Mouse (Mus musculus): Measurements from ENCODE around the gene Dhx8.

Dhx8 gene

GRCm38 (mm10) chr11:101756616-101757015 lies 23.9 kb downstream of the Dhx8 start:
- DNase-seq: peak; percentile 54

DNA sequence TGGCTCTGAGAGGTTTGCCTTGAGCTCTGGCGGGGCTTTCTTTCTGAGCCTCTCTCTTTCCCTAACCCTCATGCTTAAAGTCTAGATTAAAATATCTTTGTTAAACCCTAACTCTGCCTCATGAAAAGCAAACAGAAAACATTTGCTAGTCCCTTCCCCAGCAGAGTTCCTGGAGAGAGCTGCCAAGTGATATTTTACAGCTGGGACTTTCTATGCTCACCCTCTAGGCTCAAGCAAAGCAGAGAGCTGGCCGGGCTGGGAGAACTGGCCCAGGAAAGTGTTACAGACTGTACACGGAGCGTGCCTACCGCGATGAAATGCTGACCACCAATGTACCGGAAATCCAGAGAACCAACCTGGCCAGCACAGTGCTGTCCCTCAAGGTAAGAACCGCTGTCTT lies 24.6 kb downstream of the Dhx8 start:
- no peak for DNase-seq

- peak; percentile 75 for DNase-seq
Observed at GRCm38 (mm10) chr11:101758431-101758830, 25.7 kb downstream of the Dhx8 start.

DNA sequence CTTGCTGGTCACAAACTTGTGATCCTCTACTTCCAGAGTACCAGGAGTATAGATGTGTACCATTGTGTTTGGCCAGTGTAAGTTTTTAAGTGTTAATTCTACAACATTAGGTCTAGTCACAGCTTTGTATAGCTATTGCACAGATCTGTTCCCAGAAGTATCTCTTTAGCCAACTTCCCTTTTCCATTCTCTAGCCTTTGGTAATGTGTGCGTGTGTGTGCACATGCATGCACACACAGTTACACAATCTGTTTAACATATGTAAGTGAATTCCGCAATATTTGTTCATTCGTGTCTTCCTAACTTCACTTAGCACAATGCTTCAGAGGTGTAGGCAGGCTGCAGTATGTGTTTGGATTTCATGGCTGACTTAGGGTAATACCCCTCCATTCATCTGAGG lies 26.8 kb downstream of the Dhx8 start:
- DNase-seq: no peak

DNA sequence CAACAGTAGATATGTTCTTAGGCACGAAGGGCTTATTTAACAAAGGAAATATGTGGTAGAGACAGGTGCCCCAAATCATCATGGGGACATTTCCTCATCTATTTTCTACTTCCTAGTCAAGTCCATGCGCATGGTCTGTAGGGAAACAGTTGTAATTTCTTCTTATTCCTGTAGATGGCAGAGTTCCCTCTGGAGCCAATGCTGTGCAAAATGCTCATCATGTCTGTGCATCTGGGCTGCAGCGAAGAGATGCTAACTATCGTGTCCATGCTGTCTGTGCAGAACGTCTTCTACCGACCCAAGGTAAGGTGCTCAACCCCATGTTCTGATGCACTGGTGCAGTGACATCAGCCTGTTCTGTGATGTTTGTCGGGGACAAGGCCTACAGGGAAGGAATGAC lies 31.0 kb downstream of the Dhx8 start:
- peak; percentile 52 for DNase-seq

GRCm38 (mm10) chr11:101764546-101764945 lies 31.8 kb downstream of the Dhx8 start:
- DNase-seq: no peak

GRCm38 (mm10) chr11:101767326-101767725 lies 34.6 kb downstream of the Dhx8 start:
- DNase-seq: no peak

- DNase-seq: no peak
Observed at GRCm38 (mm10) chr11:101768721-101769120, 36.0 kb downstream of the Dhx8 start.

GRCm38 (mm10) chr11:101770266-101770665 lies 37.5 kb downstream of the Dhx8 start:
- no peak for DNase-seq

- DNase-seq: no peak
Observed at GRCm38 (mm10) chr11:101772027-101772426, 39.3 kb downstream of the Dhx8 start.

- no peak for DNase-seq
Observed at GRCm38 (mm10) chr11:101772449-101772848, 39.7 kb downstream of the Dhx8 start.

DNA sequence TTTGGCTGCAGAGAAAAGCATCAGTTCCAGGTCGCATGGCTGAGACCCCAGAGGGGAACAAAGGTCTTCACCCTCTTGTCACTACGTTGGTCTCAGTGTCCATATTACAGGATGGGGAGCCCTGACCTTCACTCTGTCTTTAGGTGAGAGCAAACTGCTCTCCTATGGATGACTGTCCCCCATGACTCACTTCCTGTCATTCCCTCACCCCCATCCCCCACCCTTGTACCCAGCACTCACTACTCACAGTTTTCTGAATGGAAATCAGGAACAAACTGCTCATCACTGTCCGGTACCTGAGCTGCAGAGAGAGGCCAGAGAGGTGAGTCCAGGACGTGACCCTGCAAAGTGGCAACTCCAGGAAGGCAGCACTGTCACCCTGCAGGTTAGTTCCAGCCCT lies 44.1 kb downstream of the Dhx8 start:
- DNase-seq: no peak

DNA sequence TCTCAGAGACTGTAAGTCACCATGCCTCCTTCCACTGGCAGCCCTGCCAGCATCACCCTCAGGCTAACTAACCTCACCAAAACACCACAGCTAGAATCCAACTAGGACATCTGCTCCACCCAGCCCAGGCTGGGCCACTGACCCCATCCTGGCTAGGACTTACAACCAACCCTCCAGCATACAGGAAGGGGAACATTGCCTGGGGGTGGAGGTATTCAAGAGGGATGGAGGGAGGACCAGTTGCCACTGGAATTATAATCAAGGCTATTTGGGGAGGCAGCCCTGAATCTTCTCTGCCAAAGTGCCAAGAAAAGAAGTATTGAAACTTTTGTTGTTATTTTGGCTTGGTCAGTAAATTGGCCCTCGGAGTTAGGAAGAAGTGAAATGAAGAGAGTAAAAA lies 50.4 kb downstream of the Dhx8 start:
- peak; percentile 30 for DNase-seq

- no peak for DNase-seq
Observed at GRCm38 (mm10) chr11:101783584-101783983, 50.9 kb downstream of the Dhx8 start.

- no peak for DNase-seq
Observed at GRCm38 (mm10) chr11:101784072-101784471, 51.4 kb downstream of the Dhx8 start.

DNA sequence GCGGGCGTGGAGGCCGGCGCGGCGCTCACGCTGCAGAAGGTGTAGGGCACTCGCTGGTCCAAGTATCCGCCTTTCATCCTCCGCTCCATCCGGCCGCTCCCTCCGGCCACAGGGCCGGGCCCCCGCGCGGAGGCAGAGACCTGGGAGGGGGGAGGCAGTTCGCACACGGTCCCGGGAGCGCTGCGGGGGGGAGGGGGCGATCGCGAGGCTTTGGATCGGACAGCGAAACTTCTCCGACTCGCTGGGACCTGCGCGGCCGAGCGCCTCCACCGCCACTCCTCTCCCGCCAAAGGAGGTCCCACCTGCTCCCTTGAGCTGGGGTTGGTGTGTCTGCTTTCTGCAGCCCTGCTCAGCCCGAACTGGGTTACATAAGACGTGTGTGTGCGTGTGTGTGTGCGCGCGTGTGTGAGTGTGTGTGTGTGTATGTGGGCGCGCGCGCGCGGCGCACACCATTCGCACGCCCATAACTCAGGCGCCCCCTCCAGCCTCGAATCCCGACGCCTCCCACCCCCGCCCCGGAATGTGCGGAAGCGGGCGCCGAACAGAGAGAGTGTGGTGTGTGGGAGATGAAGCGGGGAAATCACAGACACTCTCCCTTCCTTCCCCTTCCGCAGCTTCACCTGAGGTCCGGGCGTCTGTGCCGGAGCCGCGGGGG lies 51.9 kb downstream of the Dhx8 start:
- no peak for DNase-seq

DNA sequence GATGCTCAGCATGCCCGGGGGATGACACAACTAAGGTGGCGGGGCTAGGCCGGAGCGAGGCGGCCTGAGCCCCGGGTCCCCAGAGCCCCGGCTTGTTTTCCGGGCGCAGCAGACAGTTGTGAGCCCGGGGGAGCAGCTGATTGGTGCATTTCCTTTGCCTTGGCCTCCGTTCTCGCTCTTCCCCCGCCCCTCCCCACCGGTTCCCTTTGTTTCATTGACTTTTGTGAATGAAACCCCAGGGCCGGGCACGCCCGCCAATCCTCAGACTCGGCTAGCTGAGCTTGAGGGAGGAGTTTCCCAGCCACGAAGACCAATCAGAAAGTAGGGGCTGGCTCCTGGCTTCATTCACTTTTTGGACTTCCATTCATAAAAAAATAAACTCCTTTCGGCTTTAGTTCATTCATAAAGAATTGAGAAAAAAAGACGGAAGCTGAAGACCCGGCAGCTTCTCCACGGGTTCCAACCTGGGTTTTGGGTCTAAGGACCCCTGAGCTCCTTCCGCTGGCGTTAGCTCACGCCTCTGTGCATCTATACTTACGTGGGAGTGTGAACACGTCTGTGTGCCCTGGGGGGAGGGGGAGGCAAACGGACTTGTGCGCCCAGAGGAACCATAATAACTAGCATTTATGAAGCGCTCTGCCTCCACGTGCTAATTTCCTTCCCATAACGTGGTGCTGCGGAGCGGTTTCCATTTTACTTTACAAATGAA lies 52.6 kb downstream of the Dhx8 start, which contains the start of gene Etv4:
Gene Etv4, minus strand, starts transcription at position 229 of the 709 bp plus-strand sequence.
- peak; percentile 94 for DNase-seq

DNA sequence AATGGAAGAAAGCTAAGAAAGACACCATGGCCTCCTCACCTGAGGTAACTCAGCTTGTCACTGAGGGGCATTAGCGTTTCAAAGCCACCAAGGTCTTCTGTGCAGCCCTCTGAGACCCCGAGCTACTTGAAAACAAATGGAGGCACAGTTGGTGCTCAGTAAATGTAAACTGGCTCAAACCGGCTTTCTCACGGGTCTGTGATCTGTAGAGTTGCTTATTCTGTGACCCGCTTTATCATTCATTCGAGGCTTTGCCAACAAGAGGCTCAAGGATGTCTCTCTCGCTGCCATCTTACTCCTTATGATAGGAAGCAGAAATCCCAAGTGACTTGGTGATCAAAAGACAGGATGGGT lies 53.1 kb downstream of the Dhx8 start:
- DNase-seq: no peak

GRCm38 (mm10) chr11:101786651-101787050 lies 53.9 kb downstream of the Dhx8 start:
- no peak for DNase-seq

DNA sequence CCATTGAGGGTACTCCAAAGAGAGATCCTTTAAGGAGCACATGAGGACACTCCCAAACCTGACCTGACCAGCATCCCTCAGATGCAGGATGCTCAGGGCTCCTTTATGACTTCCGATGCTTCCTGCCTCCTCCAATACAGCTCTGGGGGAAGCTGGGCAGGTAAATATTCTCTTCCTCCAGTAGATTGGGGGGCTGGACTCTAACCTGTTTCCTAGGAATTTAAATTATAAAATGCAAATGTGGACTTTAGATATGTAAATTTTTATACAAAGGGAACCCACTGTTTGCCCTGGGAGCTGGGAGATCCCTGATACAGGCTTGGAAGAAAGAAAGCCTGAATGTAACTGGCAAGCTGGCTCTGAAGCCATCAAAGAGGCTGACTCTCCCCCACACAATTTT lies 54.7 kb downstream of the Dhx8 start:
- no peak for DNase-seq

- no peak for DNase-seq
Observed at GRCm38 (mm10) chr11:101790811-101791526, 58.2 kb downstream of the Dhx8 start.

- DNase-seq: no peak
Observed at GRCm38 (mm10) chr11:101797355-101797754, 64.6 kb downstream of the Dhx8 start.

DNA sequence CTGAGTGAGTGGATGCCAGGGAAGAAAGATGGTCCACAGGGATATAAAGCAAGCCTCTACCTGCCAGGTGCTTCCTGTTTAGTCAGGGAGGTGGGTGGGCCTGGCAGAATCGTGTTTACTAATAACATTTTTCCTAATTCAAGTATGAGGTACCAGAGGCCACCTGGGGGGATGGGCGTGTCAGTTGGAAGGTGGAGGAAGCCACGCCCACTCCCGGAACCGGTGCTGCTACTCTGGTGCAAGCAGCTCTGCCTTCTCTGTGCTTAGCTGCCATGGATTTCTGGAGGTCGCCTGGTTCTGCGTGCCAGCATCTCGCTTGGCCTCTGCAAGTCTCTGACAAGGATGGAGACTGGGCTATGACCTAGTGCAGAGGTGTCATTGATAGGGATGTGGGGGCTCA lies 65.4 kb downstream of the Dhx8 start:
- DNase-seq: no peak

DNA sequence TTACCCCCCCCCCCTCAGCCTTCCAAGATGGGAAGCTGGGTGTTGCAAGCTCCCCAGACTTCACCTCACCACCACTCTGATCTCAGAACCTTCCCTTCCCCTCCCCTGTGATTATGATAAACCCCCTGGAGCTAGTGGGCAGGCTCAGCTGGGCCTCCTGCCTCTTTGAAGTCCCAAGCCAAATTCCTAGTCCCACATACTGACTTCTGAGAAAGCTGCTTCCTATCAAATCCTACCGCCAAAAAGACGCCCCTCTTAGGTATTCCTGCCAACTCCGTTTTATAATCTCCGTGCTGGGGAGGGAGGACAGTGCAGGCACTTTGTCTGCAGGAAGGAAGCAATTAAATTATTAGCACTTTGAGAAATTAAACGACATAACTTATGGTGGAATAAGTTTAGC lies 68.7 kb downstream of the Dhx8 start:
- DNase-seq: no peak

Measured in layer of hippocampus, adult 9-11 months (tissue).